Mouse (Mus musculus) CH12.LX (cell line): Measurements from ENCODE around the gene Marveld2. TPM values are rescaled to one million over a fixed set of nuclear protein-coding genes. Genes with fewer than 3 reads are reported as not detected.
A peak's percentile ranks its signal among the peaks of the same experiment; 100 is the strongest.

ENCODE experiments used
- DNase-seq: peaks from one replicate; pipeline ENCODE4 v3.0.0-alpha.2; 2013; ENCODE audit errors: extremely low read depth
- H3K27ac ChIP-seq: 2 replicates; pipeline ENCODE4 v1.5.1; 2012; ENCODE audit warnings: low read depth, mild to moderate bottlenecking, control low read depth, moderate library complexity; ENCODE audit not compliant: insufficient read depth
- H3K27me3 ChIP-seq: replicated peaks from 2 replicates; pipeline ENCODE3; 2012; ENCODE audit warnings: inconsistent platforms
- H3K36me3 ChIP-seq, 2 experiments: replicated peaks in 1 of 2; 2 replicates each; pipeline versions ENCODE3 to v1.6.1; 2012; ENCODE audit warnings: inconsistent platforms in 1 of 2, low read length in 1 of 2, mild to moderate bottlenecking in 1 of 2, mixed read lengths in 1 of 2, moderate library complexity in 1 of 2; ENCODE audit not compliant: control insufficient read depth in 1 of 2, insufficient read depth in 1 of 2
- H3K4me1 ChIP-seq, 2 experiments: 2 replicates each; pipeline ENCODE4 v1.6.1; 2012; ENCODE audit warnings: inconsistent platforms in 1 of 2, moderate library complexity in 1 of 2; ENCODE audit not compliant: insufficient read depth in 2 of 2, control insufficient read depth in 1 of 2
- H3K4me2 ChIP-seq: 2 replicates; pipeline ENCODE4 v1.6.1; 2012; ENCODE audit warnings: low read depth, mild to moderate bottlenecking, control low read depth; ENCODE audit not compliant: poor library complexity, insufficient read depth, severe bottlenecking
- H3K4me3 ChIP-seq, 3 experiments: fragments of 150-350 bp in 1 of 3; sonication (generic) in 1 of 3; replicated peaks in 1 of 3; 2 replicates each; pipeline versions ENCODE3 to v1.5.1; 2011 to 2012; ENCODE audit warnings: low read depth in 2 of 3, low read length in 2 of 3, mild to moderate bottlenecking in 2 of 3, moderate library complexity in 2 of 3, control low read depth in 1 of 3, improper control_type of control experiment in 1 of 3, inconsistent platforms in 1 of 3, mixed read lengths in 1 of 3; ENCODE audit not compliant: poor library complexity in 1 of 3
- H3K79me2 ChIP-seq: replicated peaks from 2 replicates; pipeline ENCODE4 v1.6.1; 2012; ENCODE audit warnings: mild to moderate bottlenecking, moderate library complexity; ENCODE audit not compliant: control insufficient read depth, poor library complexity, insufficient read depth, severe bottlenecking; ENCODE audit errors: extremely low read depth
- H3K9ac ChIP-seq: 2 replicates; pipeline ENCODE4 v1.6.1; 2012; ENCODE audit warnings: low read depth, mild to moderate bottlenecking, control low read depth, moderate library complexity; ENCODE audit not compliant: insufficient read depth
- H3K9me3 ChIP-seq: replicated peaks from 2 replicates; pipeline ENCODE3; 2012; ENCODE audit warnings: low read length, inconsistent platforms, mixed read lengths
- BHLHE40 ChIP-seq: IDR thresholded peaks from 2 replicates; pipeline ENCODE4 v1.6.1; 2011; ENCODE audit warnings: mild to moderate bottlenecking, low read depth, low read length, improper control_type of control experiment
- CHD2 ChIP-seq: IDR thresholded peaks from 2 replicates; pipeline ENCODE4 v1.6.1; 2011; ENCODE audit warnings: low read length, improper control_type of control experiment
- IRF4 ChIP-seq: IDR thresholded peaks from 2 replicates; pipeline ENCODE4 v1.6.1; 2014; ENCODE audit warnings: low read depth, mild to moderate bottlenecking, inconsistent platforms, low read length, improper control_type of control experiment
- MAFK ChIP-seq: IDR thresholded peaks from 2 replicates; pipeline ENCODE4 v1.6.1; 2011; ENCODE audit warnings: low read length, improper control_type of control experiment; ENCODE audit not compliant: insufficient replicate concordance
- MAZ ChIP-seq: IDR thresholded peaks from 2 replicates; pipeline ENCODE4 v1.6.1; 2012; ENCODE audit warnings: low read depth, mild to moderate bottlenecking, inconsistent platforms, low read length, improper control_type of control experiment, moderate library complexity
- MXI1 ChIP-seq: IDR thresholded peaks from 2 replicates; pipeline ENCODE4 v1.6.1; 2011; ENCODE audit warnings: mild to moderate bottlenecking, low read depth, low read length, improper control_type of control experiment
- MYC ChIP-seq: IDR thresholded peaks from 2 replicates; pipeline ENCODE4 v1.6.1; 2011; ENCODE audit warnings: low read depth, mild to moderate bottlenecking, improper control_type of control experiment, low read length
- NELFE ChIP-seq: IDR thresholded peaks from 2 replicates; pipeline ENCODE4 v1.6.1; 2011; ENCODE audit warnings: low read depth, low read length, improper control_type of control experiment
- NRF1 ChIP-seq: IDR thresholded peaks from 2 replicates; pipeline ENCODE4 v1.6.1; 2014; ENCODE audit warnings: low read depth, mild to moderate bottlenecking, inconsistent platforms, low read length, improper control_type of control experiment, moderate library complexity
- POLR2A ChIP-seq: IDR thresholded peaks from 2 replicates; pipeline ENCODE4 v1.6.1; 2011; ENCODE audit warnings: low read depth, mild to moderate bottlenecking, improper control_type of control experiment, low read length
- POLR2AphosphoS2 ChIP-seq: IDR thresholded peaks from 2 replicates; pipeline ENCODE4 v1.6.1; 2011; ENCODE audit warnings: low read depth, low read length, improper control_type of control experiment
- RCOR1 ChIP-seq: conservative IDR thresholded peaks from 2 replicates; pipeline ENCODE4 v1.6.1; 2012; ENCODE audit warnings: low read depth, mild to moderate bottlenecking, inconsistent platforms, low read length, improper control_type of control experiment
- SMC3 ChIP-seq: IDR thresholded peaks from 2 replicates; pipeline ENCODE4 v1.6.1; 2011; ENCODE audit warnings: low read depth, low read length, improper control_type of control experiment
- TBP ChIP-seq: conservative IDR thresholded peaks from 2 replicates; pipeline ENCODE4 v1.6.1; 2011; ENCODE audit warnings: low read depth, low read length, improper control_type of control experiment
- UBTF ChIP-seq: IDR thresholded peaks from 2 replicates; pipeline ENCODE4 v1.6.1; 2012; ENCODE audit warnings: low read depth, mild to moderate bottlenecking, inconsistent platforms, low read length, improper control_type of control experiment, moderate library complexity
- USF1 ChIP-seq: IDR thresholded peaks from 2 replicates; pipeline ENCODE4 v1.6.1; 2014; ENCODE audit warnings: low read depth, mild to moderate bottlenecking, inconsistent platforms, low read length, improper control_type of control experiment
- USF2 ChIP-seq: conservative IDR thresholded peaks from 2 replicates; pipeline ENCODE4 v1.6.1; 2011; ENCODE audit warnings: low read depth, low read length, improper control_type of control experiment
- ZC3H11A ChIP-seq: IDR thresholded peaks from 2 replicates; pipeline ENCODE4 v1.6.1; 2012; ENCODE audit warnings: low read depth, mild to moderate bottlenecking, inconsistent platforms, low read length, improper control_type of control experiment
- ZKSCAN1 ChIP-seq: IDR thresholded peaks from 2 replicates; pipeline ENCODE4 v1.6.1; 2012; ENCODE audit warnings: low read depth, inconsistent platforms, low read length, improper control_type of control experiment, borderline replicate concordance
- ZMIZ1 ChIP-seq: IDR thresholded peaks from 2 replicates; pipeline ENCODE4 v1.6.1; 2012; ENCODE audit warnings: low read depth, mild to moderate bottlenecking, inconsistent platforms, low read length, improper control_type of control experiment
- ZNF384 ChIP-seq: IDR thresholded peaks from 2 replicates; pipeline ENCODE4 v1.6.1; 2012; ENCODE audit warnings: low read depth, low read length, improper control_type of control experiment, inconsistent platforms
- dilution Hi-C: fragments of 300-500 bp; cut with MboI; formaldehyde crosslinking; loops from 2 replicates; pipeline ENCODE4 v1.14.3; 2020; ENCODE audit warnings: low sequenced_read_pairs; ENCODE audit not compliant: extremely low pct_unique_long_range_greater_than_20kb, extremely low pct_ligation_motif_present
- in situ Hi-C: fragments of 300-500 bp; cut with MboI; formaldehyde crosslinking; loops from 3 replicates; pipeline ENCODE4 v1.14.3; 2019; ENCODE audit warnings: low sequenced_read_pairs, low pct_ligation_motif_present, low pct_unique_long_range_greater_than_20kb, mixed read lengths
- polyA plus RNA-seq: library from polyadenylated mRNA; unstranded; fragments of >175 nt; gene quantifications from 2 replicates; pipeline ENCODE4 v1.2.1, GENCODE M21; 2012; ENCODE audit warnings: low read depth; ENCODE audit not compliant: insufficient read length
- total RNA-seq, 2 experiments: library from RNA; depleted of rRNA; stranded (reverse); fragments of 300-350 nt in 1 of 2; fragments of >200 nt in 1 of 2; gene quantifications; 2 replicates each; pipeline ENCODE4 v1.2.3; 2012 to 2014

Gene Marveld2
- total and polyA plus RNA-seq, 3 experiments, result 0.13 to 1.9 (median 0.27) TPM

DNA sequence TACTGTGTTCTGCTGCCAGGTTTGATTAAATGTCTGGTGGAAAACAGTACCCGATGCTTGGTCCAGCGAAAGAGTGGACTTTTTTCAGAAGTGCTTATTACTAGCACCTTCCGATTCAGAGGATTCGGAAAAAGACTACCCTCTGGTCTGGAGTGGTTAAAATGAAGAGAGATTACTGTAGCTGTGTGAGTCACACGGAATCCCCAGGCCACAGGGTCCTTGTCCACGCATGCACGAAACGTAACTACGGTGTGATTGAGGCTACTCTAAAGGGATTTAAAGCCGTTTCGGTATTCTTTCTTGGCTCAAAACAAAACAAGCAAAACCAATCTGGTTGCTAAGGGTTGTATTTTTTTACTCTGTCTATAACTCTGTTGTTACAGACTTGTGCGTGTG lies 63.7 kb downstream of the Marveld2 start:
- Histone ChIP-seq H3K27me3 (peaks cover 57% of the 10 kb centered on the region), H3K4me3 (peak overlapping the region in 2 of 3 experiments; percentile 35 to 69), H3K79me2 (no peaks in the 10 kb centered on the region; the same call in 1 of the 2 replicates), H3K4me2 (peak overlapping the region; percentile 11), H3K36me3 (no peaks in the 10 kb centered on the region), H3K27ac (no peak overlapping the region), H3K4me1 (peaks cover 0 to 10% of the 10 kb centered on the region in 2 experiments; a peak in 2 of 4 replicates), H3K9ac (peak overlapping the region; percentile 0; the same call in 1 of the 2 replicates), H3K9me3 (peaks cover 4% of the 10 kb centered on the region)
- TF ChIP-seq NELFE (no peak), USF2 (no peak), SMC3 (no peak), POLR2AphosphoS2 (no peak), UBTF (no peak), USF1 (no peak), NRF1 (peak; percentile 28; the same call in 1 of the 2 replicates), MAFK (no peak), POLR2A (no peak), TBP (no peak), MXI1 (0 out of 2 replicates have a peak, but pooled peaks have one; percentile 38), ZNF384 (no peak), ZC3H11A (no peak), BHLHE40 (peak; percentile 39), IRF4 (peak; percentile 57; the same call in 1 of the 2 replicates), RCOR1 (no peak), ZKSCAN1 (no peak)
- dilution Hi-C loops (no loop called here), in situ Hi-C loops (no loop called here)
- peak; percentile 6 for DNase-seq

- no peak for DNase-seq
- Histone ChIP-seq H3K36me3 (no peaks in the 10 kb centered on the region), H3K79me2 (no peaks in the 10 kb centered on the region; the same call in 1 of the 2 replicates), H3K4me2 (peak within 1 kb of the TSS; percentile 11), H3K27me3 (peaks cover 62% of the 10 kb centered on the region), H3K27ac (no peak within 1 kb of the TSS), H3K9ac (peak within 1 kb of the TSS; percentile 0; the same call in 1 of the 2 replicates), H3K4me1 (peaks cover 0 to 10% of the 10 kb centered on the region in 2 experiments; a peak in 2 of 4 replicates), H3K4me3 (peak within 1 kb of the TSS; percentile 35 to 69 (median 48)), H3K9me3 (peaks cover 4% of the 10 kb centered on the region)
- dilution Hi-C loops (no loop called here), in situ Hi-C loops (no loop called here)
- TF ChIP-seq MYC (no peak), ZKSCAN1 (no peak), MAZ (peak; percentile 29), ZMIZ1 (no peak), NRF1 (peak; percentile 82), CHD2 (peak; percentile 33; the same call in 1 of the 2 replicates)
These were observed 64.3 kb downstream of the Marveld2 start, which contains the start of gene Ocln for GRCm38 (mm10) chr13:100552369-100553041. Gene Ocln (minus strand): TSS chr13:100552718.
